Mouse (Mus musculus): ENCODE results near the gene Smchd1. TPM values are rescaled to one million over a fixed set of nuclear protein-coding genes. Genes with fewer than 3 reads are reported as not detected.

Smchd1 gene
- polyA plus RNA-seq, 1 experiment from 2014 or later = 70.4 TPM

DNA sequence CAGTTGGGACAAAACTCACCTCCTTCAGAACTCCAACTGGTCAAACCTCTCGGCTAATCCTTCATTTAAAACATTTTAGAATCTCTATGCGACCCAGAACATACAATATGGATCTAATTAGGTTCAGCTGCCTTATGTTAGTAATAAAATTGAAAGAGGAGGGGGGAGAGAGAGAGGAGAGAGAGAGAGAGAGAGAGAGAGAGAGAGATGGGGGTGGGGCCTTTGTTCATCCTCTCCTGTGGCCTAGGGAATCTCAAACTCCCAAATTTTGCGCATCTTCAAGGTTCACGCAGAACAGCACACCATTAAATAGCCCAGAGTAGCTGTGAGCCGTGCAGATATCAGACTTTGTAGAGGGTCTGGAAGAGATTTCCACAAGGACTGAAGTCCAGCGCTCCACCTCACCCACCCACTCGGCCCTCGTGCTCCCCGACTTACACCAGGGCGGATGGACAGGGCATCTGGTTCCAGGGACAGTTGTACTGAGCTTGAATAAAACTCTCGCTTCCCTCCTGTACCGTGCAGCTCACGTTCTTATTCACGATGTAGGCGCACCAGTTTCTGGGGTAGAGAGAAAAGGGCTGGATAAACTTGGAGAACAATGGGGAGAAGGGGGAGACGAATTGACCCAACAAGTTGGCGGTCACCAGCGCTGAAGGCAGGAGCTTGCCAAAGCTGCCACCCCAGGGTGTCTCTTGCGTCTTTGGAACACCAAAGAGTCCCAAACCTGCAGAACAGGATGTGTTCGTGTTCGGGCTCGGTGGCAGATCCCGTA lies 165.2 kb downstream of the Smchd1 start:
- Histone ChIP-seq H3K36me3 (ENCODE audit: control insufficient read depth, insufficient read depth, low read length) (no peaks in the 10 kb centered on the region), H3K27ac (ENCODE audit: low read depth, low read length) (no peak overlapping the region), H3K4me1 (ENCODE audit: control insufficient read depth, insufficient read depth, low read length) (no peaks in the 10 kb centered on the region), H3K4me3 (ENCODE audit: low read depth, low read length) (peak overlapping the region; percentile 55), H3K9me3 (ENCODE audit: control insufficient read depth, low read length) (no peaks in the 10 kb centered on the region), H3K27me3 (ENCODE audit: control insufficient read depth, insufficient read depth, low read length) (peaks cover 4% of the 10 kb centered on the region; the same call in 1 of the 2 replicates), H3K4me2 (ENCODE audit: low read depth, low read length) (peak overlapping the region; percentile 100), H3K9ac (replicated peaks; ENCODE audit: low read depth, low read length) (peak overlapping the region; percentile 60; the same call in 1 of the 2 replicates)
- peak; percentile 38; the same call in 1 of the 2 replicates for ATAC-seq (ENCODE audit: low read depth)
- WGBS = 2% methylated on average over 23 of the region's 23 CpGs

DNA sequence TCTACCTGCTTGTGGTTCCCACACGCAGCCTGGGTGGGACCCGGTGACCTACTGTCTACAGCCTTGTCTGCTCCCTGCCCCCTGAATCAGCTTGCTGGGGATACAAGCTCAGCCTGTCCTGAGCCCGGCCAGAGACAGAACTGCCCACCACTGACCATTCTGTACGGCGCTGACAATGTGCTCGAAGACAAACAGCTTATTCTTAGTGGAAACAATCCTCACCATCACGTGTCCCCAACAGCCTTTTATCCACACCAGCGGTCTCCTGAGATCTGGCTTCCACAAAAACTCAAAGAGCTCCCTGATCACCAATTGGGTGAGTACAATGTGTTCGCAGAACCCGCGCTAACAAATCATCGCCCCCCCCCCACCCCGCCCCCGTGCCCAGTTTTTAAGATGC lies 166.0 kb downstream of the Smchd1 start:
- H3K27ac ChIP-seq (ENCODE audit: low read depth, low read length) = no peak overlapping the region
- ATAC-seq (ENCODE audit: low read depth) = no peak
- no peak overlapping the region for H3K4me2 ChIP-seq (ENCODE audit: low read depth, low read length)
- no peaks in the 10 kb centered on the region for H3K9me3 ChIP-seq (ENCODE audit: control insufficient read depth, low read length)
- H3K9ac ChIP-seq (replicated peaks; ENCODE audit: low read depth, low read length) = no peak overlapping the region
- no peaks in the 10 kb centered on the region for H3K36me3 ChIP-seq (ENCODE audit: control insufficient read depth, insufficient read depth, low read length)
- H3K4me1 ChIP-seq (ENCODE audit: control insufficient read depth, insufficient read depth, low read length) = no peaks in the 10 kb centered on the region
- H3K4me3 ChIP-seq (ENCODE audit: low read depth, low read length) = no peak overlapping the region
- H3K27me3 ChIP-seq (ENCODE audit: control insufficient read depth, insufficient read depth, low read length) = peaks cover 4% of the 10 kb centered on the region; the same call in 1 of the 2 replicates
- 10% methylated on average over 14 of the region's 14 CpGs for WGBS

DNA sequence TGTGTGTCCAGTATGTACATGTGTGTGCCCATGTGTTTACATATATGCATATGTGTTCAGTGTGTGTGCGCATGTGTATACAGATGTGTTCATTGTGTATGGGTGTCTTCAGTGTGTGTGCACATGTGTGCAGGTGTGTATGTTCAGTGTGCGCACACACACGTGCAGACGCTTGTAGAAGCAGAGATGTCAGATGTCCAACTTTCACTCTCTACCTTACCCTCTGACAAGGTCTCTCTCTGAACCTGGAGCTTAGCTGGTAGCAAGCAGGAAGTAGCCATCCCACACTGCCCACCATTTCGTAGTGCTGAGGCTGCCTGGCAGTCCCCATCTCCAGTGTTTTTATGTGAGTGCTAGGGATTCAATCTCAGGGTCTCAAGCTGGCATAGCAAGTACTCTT lies 166.8 kb downstream of the Smchd1 start:
- Histone ChIP-seq H3K9me3 (ENCODE audit: control insufficient read depth, low read length) (no peaks in the 10 kb centered on the region), H3K27me3 (ENCODE audit: control insufficient read depth, insufficient read depth, low read length) (peaks cover 4% of the 10 kb centered on the region; the same call in 1 of the 2 replicates), H3K4me2 (ENCODE audit: low read depth, low read length) (no peak overlapping the region), H3K4me1 (ENCODE audit: control insufficient read depth, insufficient read depth, low read length) (no peaks in the 10 kb centered on the region), H3K4me3 (ENCODE audit: low read depth, low read length) (no peak overlapping the region), H3K36me3 (ENCODE audit: control insufficient read depth, insufficient read depth, low read length) (no peaks in the 10 kb centered on the region), H3K27ac (ENCODE audit: low read depth, low read length) (no peak overlapping the region), H3K9ac (replicated peaks; ENCODE audit: low read depth, low read length) (no peak overlapping the region)
- 91% methylated on average over 5 of the region's 5 CpGs for WGBS
- ATAC-seq (ENCODE audit: low read depth) = no peak

DNA sequence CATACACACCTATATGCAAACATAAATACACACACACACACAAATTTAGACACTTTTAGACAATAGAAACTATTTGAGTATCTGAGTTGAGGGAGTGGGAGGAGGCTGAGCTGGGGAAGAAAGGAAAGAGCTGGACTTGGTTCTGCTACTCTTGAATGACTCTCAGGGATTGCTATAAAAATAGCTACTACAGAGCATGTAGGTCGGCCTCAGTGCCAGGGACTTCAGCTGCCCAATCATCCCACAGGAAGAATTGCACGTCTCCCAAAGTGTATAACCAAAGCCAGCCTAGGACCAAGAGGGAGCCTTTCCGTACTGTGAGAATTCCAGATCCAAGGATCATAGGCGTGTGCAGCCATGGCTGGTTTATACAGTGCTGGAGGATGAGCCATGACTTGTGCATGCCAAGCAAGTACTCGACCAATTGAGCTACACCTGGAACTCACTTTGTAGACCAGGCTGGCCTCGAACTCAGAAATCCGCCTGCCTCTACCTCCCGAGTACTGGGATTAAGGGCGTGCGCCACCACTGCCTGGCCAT lies 167.8 kb downstream of the Smchd1 start:
- no peak overlapping the region for H3K4me2 ChIP-seq (ENCODE audit: low read depth, low read length)
- no peak overlapping the region for H3K9ac ChIP-seq (replicated peaks; ENCODE audit: low read depth, low read length)
- no peak overlapping the region for H3K4me3 ChIP-seq (ENCODE audit: low read depth, low read length)
- no peaks in the 10 kb centered on the region for H3K36me3 ChIP-seq (ENCODE audit: control insufficient read depth, insufficient read depth, low read length)
- no peak for ATAC-seq (ENCODE audit: low read depth)
- no peaks in the 10 kb centered on the region for H3K9me3 ChIP-seq (ENCODE audit: control insufficient read depth, low read length)
- 90% methylated on average over 10 of the region's 10 CpGs for WGBS
- H3K27ac ChIP-seq (ENCODE audit: low read depth, low read length) = no peak overlapping the region
- H3K4me1 ChIP-seq (ENCODE audit: control insufficient read depth, insufficient read depth, low read length) = no peaks in the 10 kb centered on the region
- peaks cover 4% of the 10 kb centered on the region; the same call in 1 of the 2 replicates for H3K27me3 ChIP-seq (ENCODE audit: control insufficient read depth, insufficient read depth, low read length)

DNA sequence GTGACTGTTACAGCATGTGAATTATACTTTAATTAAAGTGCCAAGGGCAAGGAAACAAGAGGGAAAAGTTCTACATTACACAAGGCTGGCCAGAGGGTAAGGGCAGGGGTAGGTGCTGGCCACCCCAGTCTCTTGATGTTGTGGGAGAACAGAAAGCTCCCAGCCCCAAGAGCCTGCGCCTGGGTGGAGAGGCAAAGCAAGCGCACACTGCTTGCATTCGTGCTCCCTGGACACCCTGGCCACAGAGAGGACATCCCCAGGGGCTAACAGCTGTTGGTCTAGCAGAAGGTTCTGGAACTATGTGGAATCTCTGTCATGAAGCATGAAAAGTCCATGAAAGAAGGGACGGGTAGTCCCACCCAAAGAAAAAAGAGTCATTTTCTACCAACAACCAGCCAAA lies 168.4 kb downstream of the Smchd1 start:
- no peak for ATAC-seq (ENCODE audit: low read depth)
- Histone ChIP-seq H3K4me1 (ENCODE audit: control insufficient read depth, insufficient read depth, low read length) (no peaks in the 10 kb centered on the region), H3K9me3 (ENCODE audit: control insufficient read depth, low read length) (no peaks in the 10 kb centered on the region), H3K27ac (ENCODE audit: low read depth, low read length) (no peak overlapping the region), H3K4me2 (ENCODE audit: low read depth, low read length) (no peak overlapping the region), H3K4me3 (ENCODE audit: low read depth, low read length) (no peak overlapping the region), H3K27me3 (ENCODE audit: control insufficient read depth, insufficient read depth, low read length) (peaks cover 4% of the 10 kb centered on the region; the same call in 1 of the 2 replicates), H3K36me3 (ENCODE audit: control insufficient read depth, insufficient read depth, low read length) (no peaks in the 10 kb centered on the region), H3K9ac (replicated peaks; ENCODE audit: low read depth, low read length) (no peak overlapping the region)
- 88% methylated on average over 4 of the region's 4 CpGs for WGBS

DNA sequence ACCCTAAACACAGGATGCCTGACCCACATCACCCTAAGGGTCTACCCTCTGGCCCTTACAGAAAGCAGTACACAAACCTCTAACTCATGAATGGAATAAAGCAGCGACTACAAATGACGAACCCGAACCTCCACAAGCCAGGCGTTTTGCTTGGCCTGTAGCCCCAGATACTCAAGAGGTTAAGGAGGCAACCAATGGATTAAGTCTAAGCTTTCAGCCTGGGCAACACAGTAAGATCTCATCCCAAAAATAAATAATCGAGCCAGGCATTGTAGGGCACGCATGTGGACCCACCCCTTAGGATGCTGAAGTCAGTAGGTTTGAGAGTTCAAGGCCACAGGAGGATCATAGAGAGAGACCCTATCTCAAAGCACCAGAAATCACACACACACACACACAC lies 169.1 kb downstream of the Smchd1 start:
- H3K27me3 ChIP-seq (ENCODE audit: control insufficient read depth, insufficient read depth, low read length) = peaks cover 4% of the 10 kb centered on the region; the same call in 1 of the 2 replicates
- H3K4me3 ChIP-seq (ENCODE audit: low read depth, low read length) = no peak overlapping the region
- H3K4me2 ChIP-seq (ENCODE audit: low read depth, low read length) = no peak overlapping the region
- no peaks in the 10 kb centered on the region for H3K36me3 ChIP-seq (ENCODE audit: control insufficient read depth, insufficient read depth, low read length)
- 92% methylated on average over 6 of the region's 6 CpGs for WGBS
- no peak overlapping the region for H3K9ac ChIP-seq (replicated peaks; ENCODE audit: low read depth, low read length)
- ATAC-seq (ENCODE audit: low read depth) = no peak
- no peaks in the 10 kb centered on the region for H3K9me3 ChIP-seq (ENCODE audit: control insufficient read depth, low read length)
- no peak overlapping the region for H3K27ac ChIP-seq (ENCODE audit: low read depth, low read length)
- H3K4me1 ChIP-seq (ENCODE audit: control insufficient read depth, insufficient read depth, low read length) = no peaks in the 10 kb centered on the region

DNA sequence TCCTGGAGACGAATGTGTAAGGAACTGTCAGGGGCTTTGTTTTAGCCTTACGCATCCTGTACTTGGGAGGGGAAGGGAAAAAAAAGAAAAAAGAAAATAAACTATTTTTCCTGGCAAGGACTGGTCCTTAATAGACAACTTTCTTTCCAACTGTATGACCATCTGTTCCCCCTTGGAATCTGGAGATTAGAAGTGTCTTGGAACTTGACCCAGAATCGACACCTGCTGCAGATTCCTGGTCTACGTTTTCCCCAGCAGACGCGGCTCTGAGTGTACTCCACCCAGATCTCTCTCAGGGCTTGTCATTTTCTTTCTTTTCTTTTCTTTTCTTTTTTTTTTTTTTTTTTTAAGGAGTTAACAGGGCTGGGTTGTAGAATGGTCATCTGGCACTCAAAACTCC lies 171.7 kb downstream of the Smchd1 start:
- H3K9me3 ChIP-seq (ENCODE audit: control insufficient read depth, low read length) = no peaks in the 10 kb centered on the region
- no peak for ATAC-seq (ENCODE audit: low read depth)
- WGBS = 82% methylated on average over 6 of the region's 6 CpGs

DNA sequence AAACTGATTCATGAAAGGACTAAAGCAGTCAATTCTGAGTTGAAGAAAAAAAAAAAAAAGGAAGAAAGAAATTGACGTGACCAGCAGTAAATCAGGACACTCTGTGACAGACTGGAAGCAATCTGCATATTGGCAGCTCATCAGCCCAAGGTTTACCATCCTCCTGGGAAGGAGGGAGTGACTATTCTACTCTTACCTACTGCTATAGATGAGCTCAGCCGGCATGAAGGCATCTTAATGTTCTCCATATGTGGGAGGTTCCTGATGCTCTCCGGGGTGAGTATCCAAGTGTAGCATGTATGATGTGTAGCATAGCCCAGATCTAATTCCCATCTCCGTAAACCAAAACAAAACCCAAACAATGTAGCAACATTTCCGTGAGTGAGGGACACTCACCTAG lies 173.7 kb downstream of the Smchd1 start:
- H3K4me3 ChIP-seq (ENCODE audit: low read depth, low read length) = no peak overlapping the region
- ATAC-seq (ENCODE audit: low read depth) = no peak
- H3K36me3 ChIP-seq (ENCODE audit: control insufficient read depth, insufficient read depth, low read length) = no peaks in the 10 kb centered on the region

More for the DNA sequence above, 171.7 kb downstream of the Smchd1 start:
- no peak overlapping the region for H3K9ac ChIP-seq (replicated peaks; ENCODE audit: low read depth, low read length)
- no peak overlapping the region for H3K27ac ChIP-seq (ENCODE audit: low read depth, low read length)
- H3K36me3 ChIP-seq (ENCODE audit: control insufficient read depth, insufficient read depth, low read length) = no peaks in the 10 kb centered on the region
- H3K27me3 ChIP-seq (ENCODE audit: control insufficient read depth, insufficient read depth, low read length) = no peaks in the 10 kb centered on the region
- H3K4me2 ChIP-seq (ENCODE audit: low read depth, low read length) = no peak overlapping the region
- no peaks in the 10 kb centered on the region for H3K4me1 ChIP-seq (ENCODE audit: control insufficient read depth, insufficient read depth, low read length)
- no peak overlapping the region for H3K4me3 ChIP-seq (ENCODE audit: low read depth, low read length)

DNA sequence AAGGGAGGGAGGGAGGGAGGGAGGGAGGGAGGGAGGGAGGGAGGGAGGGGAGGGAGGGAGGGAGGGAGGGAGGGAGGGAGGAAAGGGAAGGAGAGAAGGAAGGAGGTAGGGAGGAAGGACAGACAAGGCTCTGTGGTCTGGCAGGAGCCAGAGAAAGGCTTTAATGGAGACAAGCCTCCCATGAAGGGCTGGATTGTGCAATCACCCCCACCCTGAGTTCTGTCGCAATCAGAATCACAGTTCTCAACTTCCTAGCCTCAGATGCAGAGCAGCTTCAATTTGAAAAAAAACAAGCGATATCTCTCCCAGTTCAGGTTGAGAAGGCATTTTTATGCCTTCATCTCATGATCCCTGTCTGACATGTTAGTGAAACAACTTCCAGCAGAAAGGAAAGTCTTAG lies 174.8 kb downstream of the Smchd1 start:
- Histone ChIP-seq H3K4me1 (ENCODE audit: control insufficient read depth, insufficient read depth, low read length) (no peaks in the 10 kb centered on the region), H3K4me3 (ENCODE audit: low read depth, low read length) (no peak overlapping the region), H3K27me3 (ENCODE audit: control insufficient read depth, insufficient read depth, low read length) (no peaks in the 10 kb centered on the region), H3K9me3 (ENCODE audit: control insufficient read depth, low read length) (no peaks in the 10 kb centered on the region), H3K9ac (replicated peaks; ENCODE audit: low read depth, low read length) (no peak overlapping the region), H3K36me3 (ENCODE audit: control insufficient read depth, insufficient read depth, low read length) (no peaks in the 10 kb centered on the region), H3K4me2 (ENCODE audit: low read depth, low read length) (no peak overlapping the region), H3K27ac (ENCODE audit: low read depth, low read length) (no peak overlapping the region)
- ATAC-seq (ENCODE audit: low read depth) = no peak
- 85% methylated on average over 2 of the region's 2 CpGs for WGBS

More for the DNA sequence above, 173.7 kb downstream of the Smchd1 start:
- Histone ChIP-seq H3K27ac (ENCODE audit: low read depth, low read length) (no peak overlapping the region), H3K9me3 (ENCODE audit: control insufficient read depth, low read length) (no peaks in the 10 kb centered on the region), H3K4me1 (ENCODE audit: control insufficient read depth, insufficient read depth, low read length) (no peaks in the 10 kb centered on the region), H3K9ac (replicated peaks; ENCODE audit: low read depth, low read length) (no peak overlapping the region), H3K4me2 (ENCODE audit: low read depth, low read length) (no peak overlapping the region), H3K27me3 (ENCODE audit: control insufficient read depth, insufficient read depth, low read length) (no peaks in the 10 kb centered on the region)
- WGBS = 63% methylated on average over 5 of the region's 5 CpGs

Data from neural tube, embryonic 14.5 days (tissue).